Mouse (Mus musculus) megakaryocyte, adult 5-6 weeks (primary cell): Measurements from ENCODE around the gene Brip1. TPM values are rescaled to one million over a fixed set of nuclear protein-coding genes. Genes with fewer than 3 reads are reported as not detected.

Source experiments
- ATAC-seq: 2 replicates; pipeline ENCODE4 v1.8.0; 2016; ENCODE audit warnings: mild to moderate bottlenecking, inconsistent platforms; ENCODE audit not compliant: poor library complexity, severe bottlenecking
- total RNA-seq, 2 experiments: library from RNA; stranded (forward) in 1 of 2; stranded (reverse) in 1 of 2; fragments of 153-499, 151-499 nt in 1 of 2; fragments of 221-1000, 200-1000 nt in 1 of 2; gene quantifications; 2 replicates each; pipeline versions ENCODE4 v1.2.3 to v1.2.4; 2015 to 2017

The Brip1 gene
- total RNA-seq, 2 experiments from 2014 or later: 20.7 to 23.5 TPM

DNA sequence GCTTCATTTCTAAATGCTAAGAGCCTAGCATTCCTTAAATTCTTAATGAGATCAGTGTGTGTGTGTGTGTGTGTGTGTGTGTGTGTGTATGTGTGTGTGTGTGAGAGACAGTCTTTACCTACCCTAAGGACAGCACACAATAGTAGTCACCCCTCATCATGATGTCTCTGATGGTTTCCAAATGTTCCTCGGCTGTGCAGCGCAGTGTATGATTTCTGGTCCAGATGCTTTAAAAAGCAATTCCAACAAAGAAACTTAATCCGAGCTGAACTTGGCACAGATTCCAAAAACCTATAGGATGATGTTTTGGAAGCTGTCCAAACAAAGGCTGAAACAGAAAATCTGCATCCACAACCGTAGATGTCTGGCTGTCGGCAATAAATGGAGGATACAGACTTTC, 173.0 kb downstream of the Brip1 start:
- ATAC-seq: no peak

DNA sequence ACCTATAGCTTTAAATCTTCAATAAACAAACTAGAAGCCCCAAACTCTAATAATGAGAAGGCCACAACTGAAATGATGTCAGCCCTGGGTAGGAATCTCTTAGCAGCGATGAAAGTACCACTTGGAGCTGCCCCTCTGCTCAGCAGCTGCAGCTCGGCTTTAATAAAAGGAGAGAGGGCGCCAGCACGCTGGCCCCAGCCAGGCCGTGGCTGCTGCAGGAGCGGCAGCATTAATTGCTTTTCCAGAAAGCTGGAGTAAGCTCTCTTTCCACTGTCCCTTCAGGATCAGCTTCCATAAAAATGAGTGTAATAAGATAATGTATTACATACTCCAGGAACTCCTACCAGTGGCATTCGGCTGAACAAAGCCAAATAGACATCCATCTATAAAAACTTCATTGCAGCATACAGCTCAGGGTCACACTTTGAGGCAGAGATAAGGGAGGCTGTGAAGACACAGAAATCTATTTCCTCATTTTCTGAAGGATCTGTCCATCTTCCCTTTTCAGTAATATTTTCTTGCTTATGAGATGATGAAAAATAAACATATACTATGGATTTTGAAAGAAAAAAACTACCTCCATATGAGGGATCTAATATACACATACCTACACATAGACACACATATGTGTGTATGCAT, 174.3 kb downstream of the Brip1 start:
- ATAC-seq: no peak

DNA sequence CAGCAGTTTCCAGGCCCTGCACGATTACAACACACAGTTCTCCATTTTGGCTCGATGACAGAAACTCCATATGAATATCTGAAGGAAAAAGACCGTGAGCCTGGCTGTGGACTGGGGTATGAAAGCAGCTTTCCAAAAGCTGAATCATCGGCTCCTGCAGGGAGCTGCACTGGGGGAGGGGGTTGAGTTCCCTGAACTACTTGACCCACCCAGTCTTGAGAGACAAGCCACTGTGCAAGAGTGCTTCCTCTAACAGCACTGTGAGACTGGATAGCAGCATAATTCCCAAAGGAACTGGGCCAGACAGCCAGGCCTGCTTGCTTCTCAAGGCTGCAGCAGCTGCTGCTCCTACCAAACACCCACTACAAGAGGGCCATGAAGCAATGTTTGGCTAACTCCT, 178.6 kb downstream of the Brip1 start:
- no peak for ATAC-seq

DNA sequence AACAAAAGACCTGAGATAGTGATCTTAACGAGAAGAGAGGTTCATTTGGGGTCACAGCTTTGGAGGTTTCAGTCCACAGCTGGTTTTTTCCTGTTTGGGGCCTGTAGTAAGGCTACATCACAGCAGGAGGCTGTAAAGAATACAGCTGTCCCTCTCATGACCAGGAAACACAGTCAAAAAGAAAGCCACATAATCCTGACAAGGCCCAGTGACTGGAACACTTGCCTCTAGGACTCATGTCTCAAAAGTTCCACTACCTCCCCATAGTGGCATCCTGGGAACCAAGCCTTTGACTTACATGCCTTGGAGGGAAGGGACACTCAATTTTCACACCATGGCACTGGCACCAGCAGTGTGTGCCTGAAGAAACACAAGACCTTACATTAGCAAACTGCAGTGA, 181.0 kb downstream of the Brip1 start:
- no peak for ATAC-seq

DNA sequence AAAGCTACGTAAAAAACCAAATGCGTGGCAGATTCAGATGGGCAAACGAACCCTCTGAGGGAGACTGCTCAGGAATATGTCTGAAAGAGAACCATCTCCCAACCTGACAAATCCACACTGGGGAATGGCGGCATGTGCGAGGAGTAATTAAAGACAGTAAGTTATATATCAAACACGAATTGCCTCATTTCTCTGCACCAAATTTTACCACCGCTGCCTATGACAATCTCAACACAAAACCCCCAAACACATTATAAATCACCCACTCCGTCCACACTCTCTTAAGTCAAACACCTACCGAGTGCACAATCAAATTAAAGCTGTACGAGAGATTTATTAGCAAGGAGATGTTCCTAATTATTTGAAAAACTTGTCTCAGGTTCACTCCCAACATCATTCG, 184.8 kb downstream of the Brip1 start:
- no peak for ATAC-seq

DNA sequence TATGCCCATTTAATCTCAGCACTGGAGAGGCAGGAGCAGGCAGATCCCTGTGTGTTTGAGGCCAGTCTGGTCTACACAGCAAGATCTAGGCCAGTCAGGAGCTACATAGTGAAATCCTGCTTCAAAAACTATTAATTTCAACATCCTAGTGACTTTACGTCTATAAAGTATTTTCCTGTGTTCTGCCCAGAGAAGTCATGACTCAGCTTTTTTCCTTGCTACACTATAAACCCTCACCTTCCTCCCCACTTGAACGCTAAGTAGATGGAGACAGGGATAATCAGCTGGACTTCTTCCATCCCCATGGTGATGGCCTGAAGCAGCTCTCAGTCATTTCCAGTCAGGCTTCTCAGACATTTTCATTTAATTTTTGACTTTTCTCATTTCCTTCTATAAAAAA, 187.9 kb downstream of the Brip1 start:
- no peak for ATAC-seq

DNA sequence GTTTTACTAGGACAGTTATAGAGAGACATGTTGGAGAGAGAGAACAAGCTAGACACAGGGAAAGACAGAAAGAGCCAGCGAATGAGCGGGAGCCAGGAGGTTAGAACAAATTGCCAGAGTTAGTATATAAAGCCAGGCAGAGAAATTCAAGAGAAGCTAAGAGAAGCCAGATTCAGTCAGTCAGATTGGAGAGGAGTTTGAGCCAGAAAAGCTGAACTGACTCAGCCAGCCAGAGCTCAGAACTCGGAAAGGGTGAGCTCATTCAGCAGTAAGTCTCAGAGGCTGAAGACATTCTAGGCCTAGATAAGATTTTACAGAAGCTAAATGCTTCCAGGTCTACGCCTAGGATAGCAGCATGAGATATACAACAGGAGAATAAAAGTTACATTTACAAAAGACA, 190.5 kb downstream of the Brip1 start:
- ATAC-seq: no peak

DNA sequence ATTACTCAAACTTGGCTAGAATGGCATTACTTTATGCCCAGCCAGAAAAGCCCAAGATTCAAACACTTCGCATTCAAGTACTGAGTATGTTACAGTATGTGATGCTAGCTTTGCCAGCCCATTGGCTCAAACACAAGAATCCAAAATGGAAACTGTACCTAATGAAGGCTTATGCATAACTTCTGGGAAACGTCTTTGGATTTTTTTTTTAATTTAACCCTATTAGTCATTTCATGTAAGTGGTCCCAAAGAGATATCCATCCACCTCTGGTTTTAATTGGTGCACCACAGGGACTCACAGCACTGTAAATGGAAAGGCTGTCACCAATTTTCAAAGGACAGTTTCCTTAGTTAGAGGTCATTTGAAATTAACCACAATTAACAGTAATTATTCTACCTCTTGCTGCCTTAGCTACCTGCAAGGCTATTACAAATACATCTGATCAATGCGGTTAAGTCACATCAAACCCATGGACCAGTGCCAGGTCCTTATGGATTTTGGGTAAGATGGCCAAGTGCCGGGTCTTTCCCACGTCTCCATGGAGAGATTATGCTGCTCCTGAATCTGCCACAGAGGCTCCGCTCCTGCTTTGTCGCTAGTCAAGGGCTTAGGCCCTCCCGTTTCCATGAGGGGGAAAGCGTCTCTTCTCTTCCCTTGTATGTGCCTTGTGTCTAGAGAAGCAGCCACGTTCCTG, 192.6 kb downstream of the Brip1 start:
- no peak for ATAC-seq

Other genes with a start within 250 kb of the Brip1 start
- 8.4 and 8.5 TPM in 2 replicates for gene Ints2, start 56.4 kb upstream of the Brip1 start, total RNA-seq (2015)
- 11.3 and 25.2 TPM in 2 replicates for gene Ints2, start 56.4 kb upstream of the Brip1 start, total RNA-seq (2017)
- gene Med13, start 156.4 kb upstream of the Brip1 start, total RNA-seq (2015): 51.7 and 62.6 TPM in 2 replicates
- 54.4 and 65.2 TPM in 2 replicates for gene Med13, start 156.4 kb upstream of the Brip1 start, total RNA-seq (2017)